Mouse (Mus musculus) lung, embryonic 14.5 days (tissue): ENCODE data around the gene Necab3. TPM values are rescaled to one million over a fixed set of nuclear protein-coding genes. Genes with fewer than 3 reads are reported as not detected.

Experiments used
- ATAC-seq: fragments of 200-750 bp; cut with Nextera tagmentation; 2 replicates; pipeline ENCODE4 v1.8.0; 2017; ENCODE audit warnings: mild to moderate bottlenecking, moderate TSS enrichment, moderate library complexity; ENCODE audit not compliant: insufficient read depth
- DNase-seq: peaks from one replicate; pipeline ENCODE4 v3.0.0-alpha.2; 2015
- H3K27ac ChIP-seq: fragments of 300-500 bp; sonication (generic); 2 replicates; pipeline ENCODE4 v1.5.1; 2014; ENCODE audit warnings: low read depth, mild to moderate bottlenecking, moderate library complexity
- H3K27me3 ChIP-seq: fragments of 300-500 bp; sonication (generic); 2 replicates; pipeline ENCODE4 v1.6.1; 2014; ENCODE audit warnings: low read length, control low read depth; ENCODE audit not compliant: insufficient read depth
- H3K36me3 ChIP-seq: fragments of 300-500 bp; sonication (generic); 2 replicates; pipeline ENCODE4 v1.6.1; 2014; ENCODE audit warnings: control low read depth; ENCODE audit not compliant: insufficient read depth
- H3K4me1 ChIP-seq: fragments of 300-500 bp; sonication (generic); 2 replicates; pipeline ENCODE4 v1.6.1; 2014; ENCODE audit warnings: antibody characterized with exemption, control low read depth; ENCODE audit not compliant: insufficient read depth
- H3K4me2 ChIP-seq: fragments of 300-500 bp; sonication (generic); 2 replicates; pipeline ENCODE4 v1.6.1; 2014; ENCODE audit warnings: mild to moderate bottlenecking
- H3K4me3 ChIP-seq: fragments of 300-500 bp; sonication (generic); 2 replicates; pipeline ENCODE4 v1.5.1; 2014; ENCODE audit warnings: low read depth, low read length
- H3K9ac ChIP-seq: fragments of 300-500 bp; sonication (generic); 2 replicates; pipeline ENCODE4 v1.6.1; 2014
- H3K9me3 ChIP-seq: fragments of 300-500 bp; sonication (generic); 2 replicates; pipeline ENCODE4 v1.6.1; 2016; ENCODE audit warnings: low read depth, low read length, control low read depth
- CTCF ChIP-seq: IDR thresholded peaks from 2 replicates; pipeline ENCODE4 v1.5.1; 2016; ENCODE audit warnings: antibody characterized with exemption, low read depth
- WGBS: fragments of 180-500 bp; shearing (Covaris S2); extraction: QIAGEN DNeasy Blood & Tissue Kit; methylation state at CpG from one replicate; pipeline ENCODE4 v1.1.7; 2014; 5-methylcytosine and 5-hydroxymethylcytosine counted together
- polyA plus RNA-seq: library from polyadenylated mRNA; unstranded; fragments of >200 nt; fragmentation: Nextera tagmentation; extraction: Ambion mirVana; gene quantifications from 2 replicates; pipeline ENCODE4 v1.2.1, GENCODE M21; 2014

The Necab3 gene
- polyA plus RNA-seq, 1 experiment from 2014 or later, result 2.6 TPM

DNA sequence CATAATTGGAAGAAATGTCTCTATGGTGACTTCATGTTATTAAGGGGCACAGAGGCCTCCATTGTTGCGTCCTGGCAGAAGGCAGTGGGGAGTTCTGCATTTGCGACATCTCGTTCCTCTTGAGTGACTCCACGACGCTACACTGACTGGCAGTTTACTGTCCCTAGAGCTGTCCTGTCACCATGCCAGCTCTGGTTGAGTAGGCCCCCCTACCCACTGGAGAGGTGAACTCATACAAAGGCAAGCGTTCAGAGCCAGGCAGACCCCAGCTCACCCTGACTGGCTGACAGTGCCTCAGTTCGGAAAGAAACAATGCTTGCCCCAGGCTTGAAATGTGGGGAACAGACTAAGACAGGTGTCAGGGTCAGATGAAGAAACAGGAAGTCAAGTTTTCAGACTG lies 15.6 kb upstream of the Necab3 start:
- DNase-seq (no peak), ATAC-seq (no peak)
- H3K9me3 ChIP-seq, result no peaks in the 10 kb centered on the region
- no peak for TF ChIP-seq CTCF
- H3K36me3 ChIP-seq, result no peaks in the 10 kb centered on the region
- WGBS, result 74% methylated on average over 7 of the region's 7 CpGs
- H3K4me1 ChIP-seq, result peaks cover 8% of the 10 kb centered on the region; the same call in 1 of the 2 replicates
- no peaks in the 10 kb centered on the region for H3K27me3 ChIP-seq
- no peak overlapping the region for H3K4me3 ChIP-seq
- H3K4me2 ChIP-seq, result no peak overlapping the region
- H3K27ac ChIP-seq, result no peak overlapping the region
- no peak overlapping the region for H3K9ac ChIP-seq

DNA sequence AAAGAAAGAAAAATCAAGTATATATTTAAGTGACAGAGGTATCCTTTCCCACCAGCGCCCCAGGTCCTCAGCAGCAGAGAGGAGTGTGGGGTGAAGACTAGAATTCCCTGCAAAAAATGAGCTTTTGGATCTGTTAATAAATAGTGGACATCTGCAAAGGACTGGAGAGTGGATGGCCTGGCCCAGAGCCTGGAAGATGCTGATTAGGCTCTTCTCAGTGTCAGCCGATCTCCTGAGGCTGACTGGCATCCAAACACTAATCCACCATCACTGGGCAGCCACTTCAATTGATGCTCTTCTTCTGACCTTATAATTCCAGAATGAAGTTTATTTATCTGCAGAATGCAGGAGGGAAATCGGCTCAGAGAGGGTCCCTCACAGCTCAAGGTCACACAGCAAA lies 14.3 kb upstream of the Necab3 start:
- H3K27me3 ChIP-seq, result no peaks in the 10 kb centered on the region
- H3K4me3 ChIP-seq, result no peak overlapping the region
- H3K36me3 ChIP-seq, result no peaks in the 10 kb centered on the region
- H3K9ac ChIP-seq, result no peak overlapping the region
- no peak overlapping the region for H3K4me2 ChIP-seq
- H3K9me3 ChIP-seq, result no peaks in the 10 kb centered on the region
- TF ChIP-seq CTCF, result no peak
- H3K4me1 ChIP-seq, result peaks cover 14% of the 10 kb centered on the region
- DNase-seq, result no peak
- H3K27ac ChIP-seq, result no peak overlapping the region
- 66% methylated on average over 3 of the region's 3 CpGs for WGBS
- ATAC-seq, result no peak

DNA sequence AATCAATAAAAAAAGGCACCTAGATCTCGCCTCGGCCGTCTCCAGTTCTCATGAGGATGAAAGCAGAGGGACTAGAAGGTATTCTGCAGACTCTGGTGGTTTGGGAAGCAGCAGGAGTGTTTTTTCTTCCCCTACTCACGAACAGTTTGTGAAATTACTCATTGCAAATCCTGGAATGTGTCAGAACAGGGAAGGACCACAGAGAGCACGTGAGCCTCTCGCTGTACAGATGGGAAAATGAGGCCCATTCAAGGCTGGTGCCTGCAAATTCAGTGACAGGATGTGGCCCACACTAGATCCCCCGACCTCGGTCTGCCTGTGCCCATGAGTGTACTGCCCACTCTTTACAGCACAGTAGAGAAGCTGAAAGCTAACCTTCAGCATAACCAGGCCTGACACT lies 13.3 kb upstream of the Necab3 start:
- WGBS, result 59% methylated on average over 8 of the region's 8 CpGs
- no peak overlapping the region for H3K9ac ChIP-seq

DNA sequence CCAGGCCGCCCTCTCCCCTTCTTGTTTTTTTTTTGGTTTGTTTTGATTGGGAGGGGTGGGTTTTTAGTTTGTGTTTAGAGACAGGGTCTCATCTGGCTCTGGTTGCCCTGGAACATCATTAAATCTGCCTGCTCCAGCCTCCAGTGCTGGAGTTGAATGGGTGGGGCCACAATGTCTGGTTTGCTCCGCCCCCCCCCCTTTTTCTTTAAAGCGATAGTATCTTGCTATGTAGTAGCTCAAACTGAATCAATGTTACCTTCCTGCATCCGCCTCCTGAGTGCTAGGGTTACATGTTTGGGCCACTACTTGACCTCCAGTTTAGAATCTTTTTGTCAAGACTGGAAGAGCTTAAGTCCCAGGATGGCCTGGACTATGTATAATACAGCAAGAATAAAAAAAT lies 12.6 kb upstream of the Necab3 start:
- no peak overlapping the region for H3K4me3 ChIP-seq
- no peaks in the 10 kb centered on the region for H3K9me3 ChIP-seq
- no peak for TF ChIP-seq CTCF
- H3K4me1 ChIP-seq, result peaks cover 22% of the 10 kb centered on the region
- ATAC-seq, result no peak
- no peak for DNase-seq
- H3K27ac ChIP-seq, result no peak overlapping the region
- WGBS, result 74% methylated on average over 4 of the region's 4 CpGs
- H3K9ac ChIP-seq, result no peak overlapping the region
- no peaks in the 10 kb centered on the region for H3K27me3 ChIP-seq
- H3K4me2 ChIP-seq, result no peak overlapping the region
- no peaks in the 10 kb centered on the region for H3K36me3 ChIP-seq

More for the DNA sequence above, 13.3 kb upstream of the Necab3 start:
- DNase-seq (no peak), ATAC-seq (no peak)
- Histone ChIP-seq H3K27ac (no peak overlapping the region), H3K9me3 (no peaks in the 10 kb centered on the region), H3K36me3 (no peaks in the 10 kb centered on the region), H3K27me3 (no peaks in the 10 kb centered on the region), H3K4me2 (no peak overlapping the region), H3K4me3 (no peak overlapping the region), H3K4me1 (peaks cover 22% of the 10 kb centered on the region)
- no peak for TF ChIP-seq CTCF

DNA sequence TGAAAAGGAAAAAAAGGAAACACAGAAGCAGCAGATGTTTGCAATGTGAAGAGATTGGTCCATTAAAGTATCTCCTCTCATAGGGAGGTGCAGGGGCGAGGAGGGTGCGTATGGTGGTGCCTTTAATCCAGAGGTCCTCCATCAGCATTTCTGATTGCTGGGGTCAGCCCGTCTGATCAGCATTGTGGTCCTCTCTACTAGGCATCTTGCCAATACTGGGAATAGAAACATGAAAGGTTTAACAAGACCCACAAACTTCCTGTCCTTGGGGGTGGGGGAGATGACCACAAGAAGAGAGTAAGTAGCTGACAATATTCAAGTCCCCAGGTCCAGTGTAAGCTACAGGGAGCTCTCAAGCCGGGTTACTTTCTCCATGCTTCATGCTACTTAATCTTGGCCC lies 12.0 kb upstream of the Necab3 start:
- H3K9me3 ChIP-seq, result no peaks in the 10 kb centered on the region
- peaks cover 22% of the 10 kb centered on the region for H3K4me1 ChIP-seq
- H3K27ac ChIP-seq, result peak overlapping the region; percentile 71; the same call in 1 of the 2 replicates
- H3K36me3 ChIP-seq, result peaks cover 3% of the 10 kb centered on the region; the same call in 1 of the 2 replicates
- no peak overlapping the region for H3K9ac ChIP-seq
- no peak for TF ChIP-seq CTCF
- peak; percentile 54 for DNase-seq
- peak overlapping the region; percentile 87; the same call in 1 of the 2 replicates for H3K4me3 ChIP-seq
- no peak for ATAC-seq
- 53% methylated on average over 4 of the region's 4 CpGs for WGBS
- H3K4me2 ChIP-seq, result peak overlapping the region; percentile 84
- H3K27me3 ChIP-seq, result no peaks in the 10 kb centered on the region

DNA sequence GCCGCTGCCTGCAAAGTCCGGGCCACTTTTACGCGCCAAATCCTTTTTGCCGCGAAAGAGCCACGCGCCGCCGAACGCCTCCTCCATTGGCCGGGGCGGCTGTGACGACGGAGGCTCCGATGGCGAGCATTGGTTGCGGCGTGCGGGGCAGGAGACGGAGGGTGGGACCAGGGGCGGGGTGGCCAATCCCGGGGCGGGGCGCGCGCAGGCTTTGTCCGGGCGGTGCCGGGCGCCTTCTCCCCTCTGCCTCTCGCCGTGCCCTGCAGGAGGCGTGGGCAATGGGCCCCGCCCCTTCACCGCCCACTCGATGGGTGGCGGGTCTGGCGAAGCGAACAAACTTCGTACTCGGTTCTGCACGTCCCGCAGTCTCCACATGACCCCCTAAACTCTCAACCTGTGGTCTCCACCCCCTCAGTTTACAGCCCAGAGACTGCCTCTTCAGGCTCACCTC lies 11.2 kb upstream of the Necab3 start, which contains the start of gene E2f1:
E2f1 (minus strand) TSS at position 57 of the 451 bp plus-strand sequence.
- DNase-seq, result peak; percentile 99
- Histone ChIP-seq H3K4me2 (peak within 1 kb of the TSS; percentile 84), H3K27ac (peak within 1 kb of the TSS; percentile 94), H3K9me3 (no peaks in the 10 kb centered on the region), H3K4me3 (peak within 1 kb of the TSS; percentile 87), H3K27me3 (no peaks in the 10 kb centered on the region), H3K36me3 (peaks cover 3% of the 10 kb centered on the region; the same call in 1 of the 2 replicates), H3K4me1 (peaks cover 22% of the 10 kb centered on the region), H3K9ac (peak within 1 kb of the TSS; percentile 82)
- peak; percentile 97 for ATAC-seq
- under 1% methylated on average over 39 of the region's 44 CpGs for WGBS
- TF ChIP-seq CTCF, result no peak

DNA sequence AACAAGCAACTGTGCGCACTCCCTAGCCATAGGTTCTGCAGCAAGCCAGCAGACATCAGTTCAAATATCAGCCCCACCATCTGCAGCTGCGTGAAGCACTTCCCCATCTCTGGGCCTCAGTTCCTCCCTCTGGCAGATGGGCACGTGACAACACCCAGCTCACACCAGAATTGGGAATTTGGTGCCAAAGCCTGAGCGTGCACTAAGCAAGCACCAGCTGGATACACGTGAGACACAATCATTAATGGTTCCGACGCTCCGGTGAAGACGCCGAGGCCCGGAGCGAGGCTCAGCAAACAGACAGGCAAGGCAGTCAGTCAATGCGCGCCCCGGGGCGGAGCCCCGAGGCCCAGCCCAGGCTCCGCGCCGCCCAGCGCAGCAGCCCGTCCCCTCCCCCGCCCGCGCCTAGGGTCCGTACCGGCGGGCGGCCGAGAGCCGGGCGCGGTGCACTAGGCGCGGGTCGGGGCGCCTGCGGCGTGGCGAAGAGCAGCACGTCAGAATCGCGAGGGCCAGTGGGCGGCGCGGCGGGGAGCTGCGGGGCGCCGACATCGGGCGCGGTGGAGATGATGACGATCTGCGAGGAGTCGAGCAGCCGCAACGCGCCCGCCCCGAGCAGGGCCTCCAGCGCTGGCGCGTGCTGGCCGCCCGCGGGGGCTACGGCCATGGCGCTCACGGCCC lies 10.5 kb upstream of the Necab3 start:
- Histone ChIP-seq H3K36me3 (peaks cover 6% of the 10 kb centered on the region), H3K4me3 (peak overlapping the region; percentile 87), H3K27ac (peak overlapping the region; percentile 94), H3K9ac (peak overlapping the region; percentile 82), H3K9me3 (no peaks in the 10 kb centered on the region), H3K4me1 (peaks cover 22% of the 10 kb centered on the region), H3K27me3 (no peaks in the 10 kb centered on the region), H3K4me2 (peak overlapping the region; percentile 84)
- peak; percentile 83 for ATAC-seq
- TF ChIP-seq CTCF, result no peak
- under 1% methylated on average over 69 of the region's 70 CpGs for WGBS
- peak; percentile 83 for DNase-seq
